Mouse (Mus musculus): Measurements from ENCODE around the gene Tex12. TPM values are rescaled to one million over a fixed set of nuclear protein-coding genes. Genes with fewer than 3 reads are reported as not detected.

Gene Tex12
- polyA plus RNA-seq (2017; shearing (Covaris generic)) = not detected

DNA sequence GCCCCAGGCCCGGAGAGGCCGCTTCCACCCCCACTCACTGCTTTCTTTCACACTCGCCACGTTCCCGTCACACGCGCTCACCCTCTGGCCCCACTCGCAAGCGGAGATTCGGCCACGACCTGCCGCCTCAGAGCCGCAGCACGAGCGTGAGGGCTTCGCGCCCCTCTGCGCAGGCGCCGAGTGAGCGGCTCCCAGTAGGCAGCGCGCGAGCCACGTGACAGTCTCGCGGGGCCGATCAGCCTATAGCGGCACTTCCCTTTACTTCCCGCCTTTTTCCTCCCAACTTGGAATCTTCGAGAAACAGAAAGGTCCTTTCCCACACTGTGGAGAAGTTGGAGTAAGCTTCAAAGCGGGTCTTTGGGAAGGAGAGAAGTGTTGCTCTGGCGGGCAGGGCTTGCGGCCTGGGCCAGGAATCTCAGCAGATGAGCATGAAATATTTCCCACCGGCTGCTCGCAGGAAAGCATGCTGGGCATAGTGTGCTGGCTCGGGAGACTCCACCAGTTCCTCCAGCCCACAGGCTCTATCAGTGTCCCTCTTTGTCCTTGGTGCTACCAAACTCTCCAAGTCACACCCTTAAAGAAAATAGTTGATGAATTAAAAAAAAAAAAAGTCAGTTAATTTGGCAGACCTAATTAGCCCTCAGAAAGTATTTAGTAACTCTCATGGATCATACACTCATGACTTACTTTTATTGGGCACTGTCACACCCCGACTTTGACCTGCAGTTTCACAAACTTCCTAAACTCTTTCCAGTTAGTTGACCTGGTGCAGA lies at the start of gene Tex12:
Gene Tex12 (minus strand): TSS at position 181 of the 773 bp plus-strand sequence.

DNA sequence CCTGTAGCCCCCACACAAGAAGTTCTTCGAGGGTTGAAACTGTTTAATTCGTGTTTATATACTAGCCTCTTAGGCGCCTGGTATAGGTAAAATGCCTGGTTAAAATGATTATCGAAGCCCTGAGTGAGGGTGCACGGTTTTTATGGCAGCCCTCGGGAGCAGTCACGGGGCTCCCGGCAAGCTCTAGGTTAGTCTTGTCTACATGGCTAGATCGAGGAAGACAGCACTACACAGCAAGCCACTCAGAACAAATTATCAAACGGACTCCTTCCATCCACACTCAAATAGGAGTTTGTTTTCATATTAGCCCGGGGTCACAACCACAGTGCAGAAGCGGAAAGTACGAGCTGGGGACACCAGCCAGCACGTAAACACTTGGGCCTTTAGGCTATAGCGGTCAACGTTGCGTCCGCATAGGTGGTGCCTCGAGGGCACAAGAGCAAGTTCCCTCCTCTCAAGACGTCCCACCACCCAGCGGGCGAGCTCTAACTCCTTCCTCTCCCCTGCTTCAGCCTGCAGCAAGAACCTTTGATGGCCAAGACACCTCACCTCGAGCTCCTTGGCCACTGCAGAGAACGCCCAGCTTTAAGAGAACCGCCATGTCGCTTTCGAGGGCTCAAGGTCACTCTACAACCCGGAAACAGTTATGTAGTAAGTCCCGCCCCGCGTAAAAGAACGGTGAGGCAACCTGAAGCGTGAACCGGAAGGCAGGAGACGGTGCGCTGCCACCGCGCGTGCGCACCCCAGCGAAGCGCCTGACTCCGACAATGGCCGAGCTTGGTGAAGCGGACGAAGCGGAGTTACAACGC lies 42.3 kb upstream of the Tex12 start, which contains the start of the genes Sdhd and Timm8b:
Gene Sdhd (minus strand): TSS at position 624 of the 809 bp plus-strand sequence.
Gene Timm8b (plus strand): TSS at position 722 of the 809 bp plus-strand sequence.

DNA sequence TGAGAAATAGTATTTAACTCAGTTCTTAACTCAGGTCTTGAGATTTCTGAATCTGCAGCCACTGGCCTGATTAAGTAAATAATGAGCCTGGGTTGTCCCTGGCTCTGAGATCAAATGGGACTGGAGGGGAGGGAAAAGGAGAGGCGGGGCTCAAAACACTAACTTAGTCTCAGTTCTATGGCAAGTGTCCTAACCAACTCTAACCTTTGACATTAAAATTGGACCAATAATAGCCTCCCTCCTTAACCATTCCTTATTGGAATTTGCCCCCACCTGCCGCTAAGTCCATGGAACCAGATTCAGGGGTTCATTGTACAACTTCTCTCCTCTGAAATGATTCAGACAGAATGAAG lies 6.1 kb downstream of the Tex12 start, which contains the start of gene Bco2:
Gene Bco2 (minus strand): TSS at position 88 of the 353 bp plus-strand sequence.

DNA sequence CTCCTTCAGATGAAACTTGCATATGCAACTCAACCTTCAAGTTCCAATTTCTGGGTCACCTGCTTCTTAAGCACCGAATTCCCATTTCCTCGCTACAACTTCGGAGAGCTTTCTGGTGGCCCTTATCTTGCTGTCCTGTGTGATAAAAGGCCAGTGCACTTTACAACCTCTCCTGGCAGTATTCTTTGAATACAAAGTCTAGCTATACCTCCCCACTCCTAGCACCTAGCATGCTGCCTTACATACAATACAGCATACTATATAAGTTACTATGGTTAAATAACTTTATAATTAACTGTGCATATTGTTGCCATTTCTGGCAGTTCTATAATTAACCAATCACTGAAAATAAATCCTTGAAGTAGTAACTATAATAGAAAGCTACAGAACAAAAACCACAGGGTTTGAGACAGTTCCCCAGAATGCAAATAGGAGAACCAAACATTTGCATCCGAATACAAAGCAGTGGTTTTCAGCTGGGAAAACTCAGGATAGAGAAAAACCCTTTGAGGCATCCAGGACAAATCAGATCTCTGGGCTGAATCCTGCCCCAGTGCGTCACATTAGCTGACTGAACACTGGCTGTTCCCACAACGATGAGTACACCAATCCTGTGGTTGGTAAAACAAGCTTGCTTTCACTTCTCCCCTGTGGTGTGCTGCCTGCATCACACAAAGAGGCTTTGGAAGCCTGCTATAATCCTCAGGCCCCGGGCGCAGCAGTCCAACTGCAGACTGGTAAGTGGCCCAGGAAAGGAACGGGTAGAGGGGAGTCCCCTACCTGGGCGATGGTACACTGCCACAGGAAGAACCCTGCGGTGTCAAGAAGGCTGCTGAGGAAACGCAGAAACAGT lies 6.7 kb downstream of the Tex12 start, which contains the start of gene Il18:
Gene Il18 (plus strand): TSS at position 587 of the 853 bp plus-strand sequence.

DNA sequence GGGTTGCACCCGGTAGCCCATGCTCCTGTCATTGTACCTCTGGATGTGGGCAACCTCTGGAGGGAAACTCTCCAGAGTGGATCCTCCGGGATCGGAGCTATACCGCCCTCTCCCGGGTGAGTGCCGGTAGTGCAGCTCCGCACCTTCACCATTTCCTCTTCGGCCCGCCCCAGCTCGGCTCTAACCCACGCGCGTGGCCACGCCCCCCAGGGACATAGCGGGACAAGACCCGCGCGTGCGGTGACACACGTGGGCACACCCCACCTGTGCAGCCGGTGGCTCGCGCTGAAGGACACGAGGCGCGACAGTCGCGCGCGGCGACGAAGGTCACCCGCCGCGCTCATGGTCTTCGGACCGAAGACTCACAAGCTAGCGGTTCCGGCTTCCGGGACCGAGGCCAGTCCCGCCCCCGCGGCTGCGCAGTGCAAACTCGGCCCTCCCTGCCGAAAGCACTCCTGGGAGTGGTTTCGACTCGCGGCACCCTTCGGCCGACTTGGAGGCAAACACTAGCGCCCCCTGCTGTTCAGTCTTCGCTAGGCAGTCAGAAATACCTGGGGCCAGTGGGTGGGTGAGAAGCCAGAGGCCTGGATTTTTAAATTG lies 32.7 kb downstream of the Tex12 start, which contains the start of gene Pts:
Gene Pts (minus strand): TSS at position 432 of the 600 bp plus-strand sequence.

Other genes starting within 250 kb of the Tex12 start
- gene Rpl10-ps3, start 216.4 kb downstream of the Tex12 start, polyA plus RNA-seq (2017; shearing (Covaris generic)) = 769 TPM
- not detected for gene Plet1, start 66.8 kb downstream of the Tex12 start, polyA plus RNA-seq (2017; shearing (Covaris generic))
- gene Pts, start 32.6 kb downstream of the Tex12 start, polyA plus RNA-seq (2017; shearing (Covaris generic)) = 145 TPM
- gene Il18, start 6.5 kb downstream of the Tex12 start, polyA plus RNA-seq (2017; shearing (Covaris generic)) = 5.3 TPM
- 0.94 TPM for gene Bco2, start 6.1 kb downstream of the Tex12 start, polyA plus RNA-seq (2017; shearing (Covaris generic))
- gene Sdhd, start 42.5 kb upstream of the Tex12 start, polyA plus RNA-seq (2017; shearing (Covaris generic)) = 171 TPM
- gene Timm8b, start 42.6 kb upstream of the Tex12 start, polyA plus RNA-seq (2017; shearing (Covaris generic)) = 109 TPM
- gene Pih1d2, start 56.0 kb upstream of the Tex12 start, polyA plus RNA-seq (2017; shearing (Covaris generic)) = 0.77 TPM
- 20.5 TPM for gene Nkapd1, start 56.1 kb upstream of the Tex12 start, polyA plus RNA-seq (2017; shearing (Covaris generic))
- 36.3 TPM for gene Dlat, start 98.5 kb upstream of the Tex12 start, polyA plus RNA-seq (2017; shearing (Covaris generic))
- 0.34 TPM for gene Dixdc1, start 178.2 kb upstream of the Tex12 start, polyA plus RNA-seq (2017; shearing (Covaris generic))
- not detected for gene 2310030G06Rik, start 185.2 kb upstream of the Tex12 start, polyA plus RNA-seq (2017; shearing (Covaris generic))
- not detected for gene Cryab, start 190.0 kb upstream of the Tex12 start, polyA plus RNA-seq (2017; shearing (Covaris generic))
- gene Hspb2, start 191.0 kb upstream of the Tex12 start, polyA plus RNA-seq (2017; shearing (Covaris generic)) = not detected
- 10.1 TPM for gene Fdxacb1, start 206.9 kb upstream of the Tex12 start, polyA plus RNA-seq (2017; shearing (Covaris generic))
- 10.9 TPM for gene Alg9, start 213.7 kb upstream of the Tex12 start, polyA plus RNA-seq (2017; shearing (Covaris generic))
- 14.7 TPM for gene 1110032A03Rik, start 214.2 kb upstream of the Tex12 start, polyA plus RNA-seq (2017; shearing (Covaris generic))

Data from activated CD4-positive, CD25-positive, alpha-beta regulatory T cell, adult 9 weeks (primary cell).